Mouse (Mus musculus) cortical plate, adult 2 months (tissue): ENCODE data around the gene Tcp11l2.

Experiments
- CTCF ChIP-seq: fragments of 200-500 bp; IDR thresholded peaks from 2 replicates; pipeline ENCODE4 v1.5.1; 2011; ENCODE audit warnings: mild to moderate bottlenecking, control low read depth, low read length; ENCODE audit not compliant: insufficient read depth; ENCODE audit errors: extremely low read depth
- POLR2A ChIP-seq: fragments of 200-500 bp; IDR thresholded peaks from 2 replicates; pipeline ENCODE4 v1.6.1; 2011; ENCODE audit warnings: mild to moderate bottlenecking, low read length, control low read depth; ENCODE audit not compliant: insufficient read depth; ENCODE audit errors: extremely low read depth

- TF ChIP-seq CTCF (no peak), POLR2A (no peak)
Measured at GRCm38 (mm10) chr10:84598172-84598571, 21.7 kb downstream of the Tcp11l2 start.
